Mouse (Mus musculus): Measurements from ENCODE around the gene Lmna.
A peak's percentile ranks its signal among the peaks of the same experiment; 100 is the strongest.

Lmna gene

DNA sequence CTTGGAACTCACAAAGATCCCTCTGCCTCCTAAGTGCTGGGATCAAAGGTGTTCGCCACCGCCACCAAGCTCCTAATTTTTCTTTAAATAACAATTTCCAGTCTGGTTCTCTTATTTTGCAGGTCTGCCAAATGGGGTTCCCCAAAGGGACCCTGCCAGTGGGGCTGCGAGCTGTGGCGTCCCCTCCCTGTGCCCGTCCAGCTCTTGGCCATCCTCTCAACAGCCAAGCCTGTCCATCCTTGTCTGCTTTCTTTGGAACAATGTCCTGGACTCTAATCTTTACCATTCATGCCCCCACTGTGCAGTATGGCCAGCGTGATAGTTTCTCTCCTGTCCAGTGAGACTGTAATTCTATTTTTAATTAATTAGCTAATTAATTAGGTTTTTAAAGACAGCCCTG lies 11.4 kb upstream of the Lmna start:
- DNase-seq (ENCODE audit: low read depth, low spot score) = no peak

GRCm38 (mm10) chr3:88520078-88520477 lies 10.3 kb upstream of the Lmna start:
- DNase-seq (ENCODE audit: low read depth, low spot score) = no peak

DNA sequence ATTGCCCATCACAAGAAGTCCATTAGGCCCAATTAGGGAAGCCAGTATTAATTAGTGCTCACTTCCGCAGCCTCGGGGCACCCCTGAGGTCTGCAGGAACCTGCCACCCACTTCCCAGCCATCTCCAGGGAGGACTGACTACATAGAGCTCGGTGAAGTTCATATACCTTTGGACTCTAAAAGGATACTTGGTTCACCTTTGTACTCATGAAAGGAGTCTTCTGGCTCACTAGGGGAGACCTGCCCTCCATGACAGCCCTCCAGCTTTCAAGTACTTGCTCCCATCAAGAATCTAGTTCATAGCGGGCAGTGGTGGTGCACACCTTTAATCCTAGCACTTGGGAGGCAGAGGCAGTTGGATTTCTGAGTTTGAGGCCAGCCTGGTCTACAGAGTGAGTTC lies 8.7 kb upstream of the Lmna start:
- DNase-seq (ENCODE audit: low read depth, low spot score) = no peak

GRCm38 (mm10) chr3:88516407-88516806 lies 6.7 kb upstream of the Lmna start:
- DNase-seq (ENCODE audit: low read depth, low spot score) = no peak

- no peak for DNase-seq (ENCODE audit: low read depth, low spot score)
These were observed 5.3 kb upstream of the Lmna start for GRCm38 (mm10) chr3:88515095-88515386.

DNA sequence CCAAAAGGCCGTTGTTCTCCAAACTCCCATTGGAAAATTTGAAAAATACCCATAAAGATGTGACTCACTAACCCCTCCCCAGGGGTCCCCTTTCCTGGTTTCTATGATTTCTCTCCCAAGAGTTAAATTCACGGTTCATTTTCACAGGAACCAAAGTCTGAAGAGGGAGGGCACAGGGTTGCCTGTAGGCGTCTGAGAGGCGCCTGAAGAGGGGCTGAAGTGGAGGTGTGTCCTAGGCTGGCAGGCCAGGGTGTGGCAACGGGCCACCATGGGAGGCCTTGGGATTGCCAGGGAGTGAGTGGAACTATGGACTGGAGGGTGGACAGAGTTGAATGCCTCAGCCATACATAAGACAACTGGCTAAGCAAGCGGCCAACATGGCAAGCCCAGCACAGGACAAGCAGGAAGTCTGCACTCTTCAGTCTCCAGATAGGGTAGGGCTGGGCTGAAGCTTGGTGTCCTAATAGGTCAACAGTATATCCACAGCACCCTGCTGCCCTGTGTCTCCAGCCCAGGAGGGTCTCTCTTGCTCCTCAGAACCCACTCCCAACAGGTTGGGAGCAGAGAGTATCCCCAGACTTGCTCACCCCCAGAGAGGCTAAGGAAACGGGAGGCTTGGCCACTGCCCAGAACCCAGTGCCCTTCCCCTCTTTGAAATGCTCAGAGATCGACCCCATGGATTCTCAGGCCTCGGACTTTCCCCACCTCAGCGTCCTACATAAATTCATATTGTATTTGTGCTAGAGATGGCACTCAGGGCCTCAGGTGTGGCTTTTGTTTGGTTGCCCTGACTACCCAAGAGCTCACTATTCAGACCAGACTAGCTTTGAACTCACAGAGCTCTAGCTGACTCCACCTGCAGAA lies 4.7 kb upstream of the Lmna start:
- DNase-seq (ENCODE audit: low read depth, low spot score) = no peak

DNA sequence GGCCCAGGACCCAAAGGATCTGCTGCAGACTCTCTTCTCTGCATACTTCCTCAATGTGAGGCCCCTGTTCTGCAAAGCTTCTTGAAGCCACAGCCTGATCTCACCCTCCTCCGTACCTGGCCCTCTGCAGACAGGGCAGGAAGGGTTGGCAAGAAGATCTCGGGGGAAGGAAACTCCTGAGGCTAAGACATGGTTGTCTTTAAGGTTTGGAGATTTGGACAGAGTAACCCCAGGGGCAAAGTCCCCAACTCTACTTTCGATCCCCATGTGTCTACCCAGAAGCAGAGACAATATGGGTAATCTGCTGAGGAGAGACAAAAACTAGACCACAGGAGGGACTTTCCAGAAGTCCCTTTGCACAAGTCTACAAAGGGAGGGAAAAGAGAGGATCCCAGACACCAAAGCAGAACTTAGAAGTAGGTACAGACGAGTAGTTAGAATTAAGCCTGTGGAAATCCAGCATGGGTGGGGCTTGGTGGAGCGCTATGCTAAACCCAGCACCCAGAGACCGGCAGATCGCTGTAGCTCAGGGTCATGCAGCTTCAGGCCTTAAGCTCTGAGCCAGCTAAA lies 3.9 kb upstream of the Lmna start:
- DNase-seq (ENCODE audit: low read depth, low spot score) = no peak

DNA sequence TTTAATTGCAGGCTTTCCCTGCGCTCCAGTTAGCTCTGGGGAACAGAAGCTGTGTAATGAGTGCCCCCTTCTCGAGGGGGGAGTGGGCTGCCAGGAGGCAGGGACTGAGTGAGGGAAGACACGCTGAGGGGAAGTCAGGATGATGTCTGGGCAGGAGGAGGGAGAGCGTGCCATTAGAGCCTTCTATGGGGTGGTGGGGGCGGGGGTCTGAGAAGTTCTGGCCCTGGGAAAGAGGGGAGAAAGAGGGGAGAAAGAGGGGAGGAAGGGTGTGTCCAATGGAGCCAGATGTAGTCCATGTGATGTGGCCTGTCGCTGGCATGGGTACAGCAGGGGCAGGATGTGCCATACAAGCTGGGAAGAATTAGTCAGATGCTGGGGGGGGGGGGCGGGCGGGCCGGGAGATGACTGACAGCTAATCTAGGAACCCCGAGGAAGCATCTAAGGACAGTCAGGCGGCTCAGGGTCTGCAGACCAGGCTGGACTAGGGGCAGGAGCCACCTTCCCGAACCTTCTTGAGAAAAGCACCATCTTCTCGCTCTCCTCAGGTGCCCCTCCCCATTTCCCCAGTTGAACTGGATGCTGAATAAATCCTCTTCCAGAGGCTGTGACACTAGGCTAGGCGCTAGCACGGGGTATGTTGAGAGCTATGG lies 3.3 kb upstream of the Lmna start:
- no peak for DNase-seq (ENCODE audit: low read depth, low spot score)

DNA sequence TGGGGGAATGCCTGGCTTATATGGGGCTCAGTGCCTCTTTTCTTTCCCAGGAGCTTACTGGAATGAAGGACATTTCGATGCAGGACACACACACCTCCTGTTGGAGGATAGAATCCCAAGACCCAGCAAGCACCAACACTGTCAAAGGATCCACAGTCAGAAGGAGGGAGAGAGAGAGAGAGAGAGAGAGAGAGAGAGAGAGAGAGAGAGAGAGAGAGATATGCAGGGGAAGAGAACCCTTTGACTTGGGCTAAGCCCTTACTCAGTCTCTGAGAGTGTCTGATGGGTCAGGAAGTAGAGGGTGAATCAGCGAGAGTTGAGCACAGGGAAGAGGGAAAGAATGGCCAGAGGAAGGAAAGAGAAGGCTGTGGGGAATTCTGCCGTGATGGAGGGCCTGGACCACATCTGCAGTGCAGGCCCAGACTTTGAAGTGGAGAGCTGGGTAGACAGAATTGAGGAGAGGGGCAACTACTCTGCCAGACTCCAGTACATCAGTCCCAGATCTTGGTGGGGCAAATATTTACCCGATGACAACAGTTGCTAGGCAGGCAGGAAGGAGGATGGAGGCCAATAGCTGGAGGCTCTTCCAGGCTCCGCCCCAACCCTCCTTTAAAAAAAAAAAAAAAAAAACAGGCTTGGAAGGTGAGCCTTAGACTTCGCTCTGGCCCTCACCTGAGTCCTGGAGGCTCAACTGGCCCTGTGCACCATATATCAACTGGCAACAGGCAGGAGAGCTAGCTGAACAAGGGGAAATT lies 2.6 kb upstream of the Lmna start:
- no peak for DNase-seq (ENCODE audit: low read depth, low spot score)

- DNase-seq (ENCODE audit: low read depth, low spot score) = no peak
These were observed 1.8 kb upstream of the Lmna start for GRCm38 (mm10) chr3:88511559-88511958.

GRCm38 (mm10) chr3:88510421-88511289 lies 899 bp upstream of the Lmna start:
- no peak for DNase-seq (ENCODE audit: low read depth, low spot score)

DNA sequence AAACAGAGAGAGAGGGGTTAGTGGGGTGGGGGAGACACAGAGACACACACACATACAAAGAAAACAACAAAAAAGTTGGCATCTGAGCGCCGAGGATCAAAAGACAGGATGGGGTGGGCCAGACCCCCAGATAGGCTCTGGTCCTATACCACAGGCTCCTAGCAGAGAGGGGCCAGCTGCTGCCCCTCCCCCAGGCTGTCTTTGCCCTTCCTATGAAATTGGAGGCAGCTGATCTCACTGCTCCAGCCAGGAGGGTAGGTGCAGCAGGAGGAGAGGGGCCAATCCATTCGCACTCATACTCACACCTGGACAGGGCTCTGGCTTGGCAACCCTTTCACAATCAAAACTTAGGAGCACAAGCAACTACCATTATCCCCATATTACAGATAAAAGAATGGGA lies 506 bp downstream of the Lmna start:
- DNase-seq (ENCODE audit: low read depth, low spot score) = no peak

- no peak for DNase-seq (ENCODE audit: low read depth, low spot score)
These were observed 4.0 kb downstream of the Lmna start for GRCm38 (mm10) chr3:88505765-88506164.

DNA sequence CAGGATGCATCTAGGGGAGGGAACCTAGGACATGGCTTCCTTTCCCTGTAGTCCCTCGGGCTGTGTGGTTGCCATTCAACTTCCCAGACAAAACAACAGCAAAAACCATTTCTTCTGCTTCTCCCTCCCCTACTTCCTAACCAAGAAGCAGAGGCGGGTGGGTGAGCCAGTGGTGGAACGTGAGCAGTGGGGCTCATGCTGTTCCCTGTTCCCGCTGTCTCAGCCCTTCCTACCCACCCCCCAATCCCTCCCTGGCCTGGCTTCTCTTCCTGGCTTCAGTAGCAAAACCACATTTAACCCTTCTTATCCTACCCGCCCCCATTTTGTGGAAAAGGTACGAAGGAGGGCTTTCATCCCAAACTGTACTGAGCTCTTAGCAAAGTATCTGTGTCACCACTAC lies 4.7 kb downstream of the Lmna start:
- no peak for DNase-seq (ENCODE audit: low read depth, low spot score)

- no peak for DNase-seq (ENCODE audit: low read depth, low spot score)
These were observed 5.6 kb downstream of the Lmna start for GRCm38 (mm10) chr3:88503881-88504746.

DNA sequence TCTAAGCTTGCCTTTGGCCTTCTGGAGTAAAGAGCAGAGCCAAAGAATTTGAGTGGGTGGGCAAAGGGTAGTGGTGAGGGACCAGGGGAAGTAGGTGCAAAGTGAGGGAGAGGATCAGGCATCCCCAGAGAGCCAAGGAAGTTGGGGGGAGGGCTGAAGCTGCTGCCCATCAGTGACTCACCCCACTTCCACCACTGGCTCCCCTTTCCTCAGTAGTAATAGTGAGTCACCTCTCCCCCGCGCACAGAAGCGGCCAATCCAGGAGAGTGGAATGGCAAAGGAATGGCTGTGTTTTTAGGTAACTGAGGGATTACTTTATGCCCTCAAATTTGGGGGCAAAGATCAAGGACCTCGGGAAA lies 6.3 kb downstream of the Lmna start:
- no peak for DNase-seq (ENCODE audit: low read depth, low spot score)

DNA sequence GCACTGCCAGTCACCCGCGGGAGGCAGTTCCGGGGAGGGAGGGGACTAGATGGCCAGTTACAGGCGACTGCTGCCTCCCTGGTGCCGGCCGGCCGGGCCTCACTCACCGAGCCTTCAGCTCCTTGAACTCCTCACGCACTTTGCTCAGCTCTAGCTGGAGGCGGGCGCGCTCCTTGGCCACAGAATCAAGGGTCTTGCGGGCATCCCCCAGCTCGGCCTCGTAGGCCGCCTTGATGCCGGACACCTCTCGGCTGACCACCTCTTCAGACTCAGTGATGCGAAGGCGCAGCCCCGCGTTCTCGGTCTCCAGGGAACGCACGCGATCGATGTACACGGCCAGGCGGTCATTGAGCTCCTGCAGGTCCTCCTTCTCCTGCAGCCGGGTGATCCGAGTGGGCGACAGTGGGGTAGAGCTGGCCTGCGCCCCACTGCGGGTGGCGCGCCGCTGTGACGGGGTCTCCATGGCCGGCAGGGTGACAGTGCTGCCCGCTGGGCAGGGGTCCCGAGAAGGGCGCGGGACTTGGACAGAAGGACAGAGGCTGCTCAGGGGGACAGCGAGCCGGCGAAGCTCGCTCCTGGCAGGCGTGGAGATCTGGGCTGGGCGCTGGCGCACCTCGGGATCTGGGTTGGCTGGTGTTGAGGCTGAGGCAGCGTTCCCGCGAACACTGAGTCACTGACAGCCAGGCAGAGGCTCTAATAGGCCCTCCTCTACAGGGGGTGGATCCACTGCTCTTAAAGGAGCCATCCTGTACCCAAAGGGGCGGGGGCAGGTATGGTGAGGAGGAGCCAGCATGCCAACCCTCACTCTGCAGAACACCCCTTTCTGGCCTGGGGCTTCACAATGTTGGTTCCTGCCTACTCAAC lies 6.9 kb downstream of the Lmna start:
- peak; percentile 85 for DNase-seq (ENCODE audit: low read depth, low spot score)

DNA sequence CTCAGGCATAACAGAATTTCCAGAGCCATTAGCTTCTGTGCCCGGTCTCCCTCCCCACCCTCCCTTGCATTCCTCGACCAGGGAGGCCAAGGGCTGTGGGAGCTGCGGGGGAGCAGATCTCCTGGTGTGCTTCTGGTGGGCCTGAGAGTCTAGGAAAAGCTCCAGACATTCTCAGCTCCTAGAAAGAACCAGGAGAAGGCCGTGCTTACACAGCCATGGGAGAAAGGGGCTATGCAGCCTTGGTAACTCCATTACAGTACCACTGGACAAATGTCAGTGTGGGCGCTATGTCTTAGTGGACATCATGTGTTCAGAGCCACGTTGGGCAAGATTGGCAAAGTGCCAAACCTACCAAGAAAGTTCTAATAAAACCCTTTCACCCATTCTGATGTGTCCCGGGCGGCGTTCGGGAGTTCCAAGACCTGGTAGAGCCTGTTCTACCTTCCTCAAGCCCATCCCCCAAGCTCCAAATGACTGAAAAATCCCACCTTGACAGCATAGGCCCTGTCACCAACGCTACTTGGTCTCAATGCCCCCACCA lies 7.7 kb downstream of the Lmna start:
- DNase-seq (ENCODE audit: low read depth, low spot score) = no peak

- peak; percentile 71 for DNase-seq (ENCODE audit: low read depth, low spot score)
These were observed 8.3 kb downstream of the Lmna start for GRCm38 (mm10) chr3:88501366-88502030.
